Mouse (Mus musculus): ENCODE results near the gene Pde8b. TPM values are rescaled to one million over a fixed set of nuclear protein-coding genes. Genes with fewer than 3 reads are reported as not detected.

The Pde8b gene
- polyA plus RNA-seq, 1 experiment from 2014 or later = 1.5 TPM

GRCm38 (mm10) chr13:94976219-94977186 is 273.6 kb downstream of the Pde8b start, which contains the start of gene Wdr41:
Wdr41 (plus strand) TSS chr13:94976344.
- H3K36me3 ChIP-seq = peaks cover 6% of the 10 kb centered on the region
- H3K9ac ChIP-seq = peak within 1 kb of the TSS; percentile 98
- H3K4me1 ChIP-seq = peaks cover 13% of the 10 kb centered on the region
- H3K4me3 ChIP-seq = peak within 1 kb of the TSS; percentile 73
- peak within 1 kb of the TSS; percentile 99 for H3K27ac ChIP-seq
- peak within 1 kb of the TSS; percentile 42 for H3K4me2 ChIP-seq
- no peaks in the 10 kb centered on the region for H3K27me3 ChIP-seq
- WGBS = 2% methylated on average over 65 of the region's 68 CpGs
- no peaks in the 10 kb centered on the region for H3K9me3 ChIP-seq
- peak; percentile 93 for ATAC-seq (ENCODE audit: insufficient number of reproducible peaks, low FRiP score, low TSS enrichment, low read depth)

- ATAC-seq (ENCODE audit: insufficient number of reproducible peaks, low FRiP score, low TSS enrichment, low read depth) = no peak
- peak overlapping the region; percentile 73 for H3K4me3 ChIP-seq
Measured at GRCm38 (mm10) chr13:94975828-94976218, 274.3 kb downstream of the Pde8b start.

More at GRCm38 (mm10) chr13:94975828-94976218, 274.3 kb downstream of the Pde8b start:
- 17% methylated on average over 9 of the region's 9 CpGs for WGBS
- Histone ChIP-seq H3K4me2 (peak overlapping the region; percentile 42), H3K9me3 (no peaks in the 10 kb centered on the region), H3K27me3 (no peaks in the 10 kb centered on the region), H3K27ac (peak overlapping the region; percentile 99), H3K36me3 (no peaks in the 10 kb centered on the region), H3K9ac (0 out of 2 replicates have a peak overlapping the region, but pooled peaks have one; percentile 0), H3K4me1 (peaks cover 13% of the 10 kb centered on the region)

Other genes starting within 250 kb of the Pde8b start
- gene Zbed3, start 73.3 kb upstream of the Pde8b start, polyA plus RNA-seq (2015; fragmentation: Nextera tagmentation; extraction: Ambion mirVana) = 58.9 and 59.9 TPM in 2 replicates
- gene Aggf1, start 125.0 kb upstream of the Pde8b start, polyA plus RNA-seq (2015; fragmentation: Nextera tagmentation; extraction: Ambion mirVana) = 29.7 and 30.8 TPM in 2 replicates
- gene Crhbp, start 194.6 kb upstream of the Pde8b start, polyA plus RNA-seq (2015; fragmentation: Nextera tagmentation; extraction: Ambion mirVana) = 0.12 and 0.20 TPM in 2 replicates
- gene S100z, start 228.4 kb upstream of the Pde8b start, polyA plus RNA-seq (2015; fragmentation: Nextera tagmentation; extraction: Ambion mirVana) = not detected in 2 replicates